Mouse (Mus musculus) Patski (cell line): ENCODE results near the gene Wdr46. TPM values are rescaled to one million over a fixed set of nuclear protein-coding genes. Genes with fewer than 3 reads are reported as not detected.
A peak's percentile ranks its signal among the peaks of the same experiment; 100 is the strongest.
"Not testable (repeated sequence)": the region's sequence is repeated elsewhere in the genome, so short reads cannot be mapped to it uniquely, and the experiment has no call there.

Experiments used
- ATAC-seq: fragments of 100-300 bp; one replicate; pipeline ENCODE4 v1.8.0; 2021
- CTCF ChIA-PET: fragments of 350-600 bp; sonication (Branson Sonifier 250); formaldehyde crosslinking; loops from one replicate; lab custom pipeline; 2022; ENCODE audit warnings: inconsistent platforms; lab: Charles Lee
- POLR2A ChIA-PET: fragments of 350-600 bp; sonication (Branson Sonifier 250); formaldehyde crosslinking; loops from one replicate; lab custom pipeline; 2022; ENCODE audit warnings: antibody characterized with exemption, inconsistent platforms; lab: Charles Lee
- DNase-seq: peaks from one replicate; pipeline ENCODE4 v3.0.0-alpha.2; 2011; ENCODE audit warnings: low read depth, low spot score
- H3K27me3 ChIP-seq: fragments of 371-371 bp; one replicate; pipeline ENCODE4 v1.5.1; 2021
- CTCF ChIP-seq: fragments of 100-300 bp; IDR thresholded peaks from one replicate; pipeline ENCODE4 v1.5.1; 2021
- in situ Hi-C: fragments of 300-500 bp; cut with MboI; formaldehyde crosslinking; loops from 3 replicates; pipeline ENCODE4 v1.11.1; 2018; ENCODE audit warnings: low pct_unique_long_range_greater_than_20kb, mixed read lengths
- polyA plus RNA-seq: library from polyadenylated mRNA; unstranded; gene quantifications from one replicate; pipeline ENCODE4 v1.2.3, GENCODE M21; 2021

The Wdr46 gene
- polyA plus RNA-seq = 35.8 TPM

DNA sequence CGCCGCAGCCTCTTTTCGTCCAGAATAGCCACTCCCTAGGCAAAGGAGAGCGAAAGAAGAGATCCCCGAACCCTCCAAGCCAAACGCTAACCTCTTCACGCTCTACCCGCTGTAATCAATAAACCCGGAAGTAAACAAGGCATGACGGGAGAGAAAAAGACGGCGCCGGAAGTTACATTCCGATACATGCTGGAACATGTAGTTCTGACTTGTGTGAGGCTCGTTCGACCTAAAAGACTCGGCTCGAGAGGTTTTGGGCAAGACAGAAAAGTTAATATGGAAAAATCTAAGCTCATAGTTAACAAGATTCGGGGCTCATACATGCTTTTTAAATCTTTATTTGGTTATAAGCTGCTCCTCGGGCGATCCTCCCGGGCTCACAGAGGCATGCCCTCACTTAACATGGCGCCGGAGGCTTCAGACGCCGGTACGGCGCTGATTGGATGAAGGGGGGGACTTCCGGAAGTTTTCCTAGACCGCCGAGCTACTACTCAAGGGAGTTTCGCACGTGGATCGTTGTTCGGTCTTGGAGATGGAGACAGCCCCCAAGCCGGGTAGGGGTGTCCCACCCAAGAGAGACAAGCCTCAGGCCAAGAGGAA, at the start of gene Wdr46, which contains the start of gene Pfdn6:
Gene Wdr46 (plus strand): TSS at position 455 of the 600 bp plus-strand sequence.
Gene Pfdn6 (minus strand): TSS at position 138 of the 600 bp plus-strand sequence.
- in situ Hi-C loops = no loop called here
- TF ChIP-seq CTCF = no peak
- ATAC-seq = peak; percentile 77
- no peaks in the 10 kb centered on the region for H3K27me3 ChIP-seq
- ChIA-PET CTCF (interaction anchor here (0.9 to 1.8 kb wide), 5 partner anchors 9 to 43 kb away, joined by 3 to 6 read pairs (median 5); partner anchors contain the start of genes B3galt4, Rps18 and Vps52), POLR2A (interaction anchor here (0.6 to 2.6 kb wide), 4 partner anchors 9 to 15 kb away, joined by 3 to 15 read pairs (median 6); partner anchors contain the start of genes B3galt4, Rps18 and Vps52)
- DNase-seq = no peak

DNA sequence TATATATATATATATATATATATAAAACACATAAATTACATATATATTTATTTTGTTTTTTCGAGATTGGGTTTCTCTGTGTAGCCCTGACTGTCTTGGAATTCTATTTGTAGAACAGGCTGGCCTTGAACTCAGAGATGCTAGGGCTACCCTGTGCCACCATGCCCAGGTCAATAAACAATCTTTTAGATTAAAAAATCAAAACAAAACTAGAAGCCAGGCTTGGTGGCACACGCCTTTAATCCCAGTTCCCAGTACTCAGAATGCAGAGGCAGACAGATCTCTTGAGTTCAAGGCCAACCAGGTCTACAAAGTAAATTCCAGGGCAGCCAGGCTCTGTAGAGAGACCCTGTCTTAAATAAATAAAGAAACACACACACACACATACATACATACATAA, 49.1 kb upstream of the Wdr46 start:
- ATAC-seq (no peak), DNase-seq (no peak)
- TF ChIP-seq CTCF = no peak
- no peaks in the 10 kb centered on the region for H3K27me3 ChIP-seq
- CTCF ChIA-PET = interaction anchor here (0.7 to 1.0 kb wide), 4 partner anchors 17 to 81 kb away, joined by 3 to 4 read pairs (median 4); partner anchors contain the start of gene Daxx
- POLR2A ChIA-PET = no interaction called here
- in situ Hi-C loops = no loop called here

DNA sequence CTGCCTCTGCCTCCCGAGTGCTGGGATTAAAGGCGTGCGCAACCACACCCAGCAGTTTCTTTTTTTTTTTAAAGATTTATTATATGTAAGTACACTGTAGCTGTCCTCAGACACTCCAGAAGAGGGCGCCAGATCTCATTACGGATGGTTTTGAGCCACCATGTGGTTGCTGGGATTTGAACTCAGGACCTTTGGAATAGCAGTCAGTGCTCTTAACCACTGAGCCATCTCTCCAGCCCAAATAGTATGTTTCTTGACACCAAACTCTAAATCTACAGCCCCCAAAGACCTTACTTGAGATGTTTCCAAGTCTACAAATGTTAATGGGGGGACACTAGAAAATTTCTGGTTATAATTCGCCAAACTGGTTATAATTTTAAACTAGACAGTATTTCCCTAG, 48.6 kb upstream of the Wdr46 start:
- DNase-seq, in situ Hi-C loops, H3K27me3 ChIP-seq, CTCF ChIA-PET, POLR2A ChIA-PET, ATAC-seq: not testable (repeated sequence)
- TF ChIP-seq CTCF = peak; percentile 61

DNA sequence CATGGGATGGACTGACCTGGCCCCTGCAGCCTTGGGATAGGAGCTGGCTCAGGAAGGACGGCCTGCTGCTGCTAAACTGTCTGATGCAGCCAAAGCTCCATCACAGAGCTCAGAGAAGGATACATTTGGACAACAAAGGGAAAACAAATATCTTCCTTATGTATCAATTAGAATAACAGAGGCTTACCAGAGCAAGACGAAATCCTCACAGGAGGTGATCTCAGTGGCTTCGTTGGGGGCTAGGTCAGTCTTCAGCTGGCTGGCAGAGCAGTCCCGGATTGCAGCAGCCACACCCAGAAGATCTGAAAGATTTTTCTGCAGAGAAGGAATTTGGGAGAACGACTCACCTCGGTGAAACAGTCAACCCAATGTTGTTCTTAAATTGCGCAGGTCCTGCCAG, 48.0 kb upstream of the Wdr46 start:
- in situ Hi-C loops = no loop called here
- POLR2A ChIA-PET = no interaction called here
- no peak for TF ChIP-seq CTCF
- CTCF ChIA-PET = no interaction called here
- no peak for ATAC-seq
- DNase-seq = no peak
- no peaks in the 10 kb centered on the region for H3K27me3 ChIP-seq

DNA sequence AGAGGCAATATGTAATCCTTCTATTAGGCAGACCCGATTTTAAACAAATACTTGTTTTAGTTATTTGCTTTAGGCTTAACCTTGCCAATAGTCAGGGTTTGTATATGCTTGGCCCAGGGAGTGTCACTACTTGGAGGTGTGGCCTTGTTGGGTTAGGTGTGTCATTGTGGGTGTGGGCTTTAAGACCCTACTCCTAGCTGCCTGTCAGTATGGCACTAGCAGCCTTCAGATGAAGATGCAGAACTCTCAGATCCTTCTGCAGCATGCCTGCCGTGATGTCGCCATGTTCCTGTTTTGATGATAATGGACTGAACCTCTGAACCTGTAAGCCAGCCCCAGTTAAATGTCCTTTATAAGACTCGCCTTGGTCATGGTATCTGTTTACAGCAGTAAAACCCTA, 47.4 kb upstream of the Wdr46 start:
- ATAC-seq, POLR2A ChIA-PET, H3K27me3 ChIP-seq, DNase-seq, in situ Hi-C loops, CTCF ChIA-PET: not testable (repeated sequence)

DNA sequence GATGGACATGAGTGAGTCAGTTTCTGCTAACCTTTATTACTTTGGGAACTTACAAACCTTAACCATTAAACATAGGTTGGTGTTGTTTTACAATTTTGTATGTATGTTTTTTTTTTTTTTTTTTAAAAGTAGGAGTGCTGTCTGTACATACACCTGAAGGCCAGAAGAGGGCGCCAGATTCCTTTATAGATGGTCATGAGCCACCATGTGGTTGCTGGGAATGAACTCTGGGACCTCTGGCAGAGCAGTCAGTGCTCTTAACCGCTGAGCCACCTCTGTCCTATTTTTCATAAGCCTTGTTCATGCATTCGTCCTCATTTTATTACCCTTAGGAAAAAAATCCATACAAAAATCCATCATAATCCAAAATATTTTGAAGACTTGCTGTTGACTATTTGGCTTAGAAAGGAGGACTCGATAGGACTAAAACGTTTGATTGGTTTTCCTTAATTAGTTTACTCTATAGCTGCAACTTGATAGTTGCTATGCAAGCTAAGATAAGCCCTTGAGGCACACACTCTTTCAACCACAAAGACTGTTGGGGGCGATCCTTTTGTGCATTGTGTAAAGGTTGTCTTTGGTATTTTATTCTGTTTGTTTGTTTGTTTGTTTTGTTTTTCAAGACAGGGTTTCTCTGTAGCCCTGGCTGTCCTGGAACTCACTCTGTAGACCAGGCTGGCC, 43.2 kb upstream of the Wdr46 start:
- ChIA-PET POLR2A (interaction anchor here (1.0 kb wide), 1 partner anchor 11 kb away, joined by 4 read pairs; no protein-coding TSS in a partner anchor), CTCF (interaction anchor here (0.6 to 5.6 kb wide), 6 partner anchors 11 to 43 kb away, joined by 3 to 38 read pairs (median 4); partner anchors contain the start of genes Daxx, Pfdn6 and Wdr46)
- in situ Hi-C loops = no loop called here
- ATAC-seq (no peak), DNase-seq (no peak)
- H3K27me3 ChIP-seq = no peaks in the 10 kb centered on the region
- peak; percentile 78 for TF ChIP-seq CTCF

DNA sequence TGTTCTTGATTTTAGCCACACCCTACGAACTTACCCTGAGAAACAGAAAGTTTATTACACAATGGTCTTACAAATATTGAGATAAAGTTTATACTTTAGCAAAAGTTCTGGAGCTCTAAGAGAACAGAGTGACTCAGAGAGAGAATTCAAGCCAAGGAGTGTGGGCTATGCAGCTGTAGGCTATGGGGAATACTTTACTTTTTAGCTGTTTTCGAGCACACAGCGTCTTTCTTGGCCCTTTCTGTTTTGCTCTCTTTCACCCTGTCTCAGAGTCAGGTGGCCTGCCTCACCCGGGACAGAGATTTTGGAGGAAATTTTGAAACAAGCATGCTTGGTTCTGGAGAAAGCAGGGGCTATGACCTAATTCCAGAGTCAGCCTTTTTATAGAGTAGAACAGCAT, 42.3 kb upstream of the Wdr46 start:
- ChIA-PET CTCF (interaction anchor here (0.8 to 5.6 kb wide), 5 partner anchors 10 to 42 kb away, joined by 3 to 38 read pairs (median 4); partner anchors contain the start of genes Daxx, Pfdn6 and Wdr46), POLR2A (interaction anchor here (1.0 kb wide), 1 partner anchor 10 kb away, joined by 4 read pairs; no protein-coding TSS in a partner anchor)
- H3K27me3 ChIP-seq, DNase-seq, in situ Hi-C loops, ATAC-seq: not testable (repeated sequence)

DNA sequence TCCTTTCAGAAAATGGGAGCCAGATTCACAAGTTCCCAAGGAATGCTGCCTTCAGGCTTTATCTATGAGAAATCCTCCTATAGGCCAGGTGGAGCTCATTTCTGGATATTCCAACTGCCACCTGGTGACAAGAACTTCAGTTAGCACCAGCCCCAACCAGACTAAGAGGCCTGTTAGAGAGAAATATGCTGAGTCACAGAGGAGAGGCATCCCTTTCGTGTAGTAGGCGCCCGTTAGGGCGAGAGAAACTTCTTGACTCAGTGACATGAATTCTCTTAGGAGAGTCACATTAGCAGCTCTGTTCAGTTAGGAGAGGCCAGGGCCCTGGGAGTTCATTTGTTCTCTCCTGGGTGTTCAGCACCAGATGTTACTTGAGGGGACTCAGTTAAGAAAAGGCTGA, 40.8 kb upstream of the Wdr46 start:
- no peaks in the 10 kb centered on the region for H3K27me3 ChIP-seq
- DNase-seq = no peak
- no peak for ATAC-seq
- CTCF ChIA-PET = no interaction called here
- in situ Hi-C loops = no loop called here
- TF ChIP-seq CTCF = no peak
- POLR2A ChIA-PET = no interaction called here

DNA sequence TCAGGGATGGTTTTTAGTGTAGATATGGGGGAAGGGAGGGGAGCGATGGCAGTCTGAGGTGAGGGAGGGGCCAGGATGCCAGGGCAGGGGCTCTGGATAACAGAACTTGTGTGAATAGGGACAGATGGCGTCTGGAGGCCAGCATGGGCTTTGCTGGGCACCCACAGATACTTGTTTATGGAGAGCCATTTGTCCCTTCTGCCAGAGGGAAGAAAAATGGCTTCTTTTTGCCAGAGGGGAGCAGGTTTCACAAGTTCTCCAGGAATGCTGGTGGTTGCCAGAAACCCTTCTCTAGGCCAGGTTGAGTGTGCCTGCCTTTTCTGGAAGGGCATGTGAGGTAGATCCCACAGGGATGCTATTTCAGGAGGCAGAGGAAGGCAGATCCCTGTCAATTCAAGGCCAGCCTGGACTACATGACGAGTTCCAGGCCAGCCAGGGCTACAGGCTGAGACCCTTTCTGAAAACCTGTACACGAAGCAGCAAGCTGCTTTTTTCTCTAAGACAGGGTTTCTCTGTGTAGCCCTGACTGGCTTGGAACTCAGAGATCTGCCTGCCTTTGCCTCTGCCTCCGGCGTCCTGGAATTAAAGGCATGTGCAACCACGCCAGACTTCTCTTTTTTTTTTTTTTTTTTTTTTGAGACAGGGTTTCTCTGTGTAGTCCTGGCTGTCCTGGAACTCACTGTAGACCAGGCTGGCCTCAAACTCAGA, 40.0 kb upstream of the Wdr46 start:
- DNase-seq (no peak), ATAC-seq (no peak)
- H3K27me3 ChIP-seq = no peaks in the 10 kb centered on the region
- CTCF ChIA-PET = no interaction called here
- in situ Hi-C loops = no loop called here
- POLR2A ChIA-PET = no interaction called here
- no peak for TF ChIP-seq CTCF

DNA sequence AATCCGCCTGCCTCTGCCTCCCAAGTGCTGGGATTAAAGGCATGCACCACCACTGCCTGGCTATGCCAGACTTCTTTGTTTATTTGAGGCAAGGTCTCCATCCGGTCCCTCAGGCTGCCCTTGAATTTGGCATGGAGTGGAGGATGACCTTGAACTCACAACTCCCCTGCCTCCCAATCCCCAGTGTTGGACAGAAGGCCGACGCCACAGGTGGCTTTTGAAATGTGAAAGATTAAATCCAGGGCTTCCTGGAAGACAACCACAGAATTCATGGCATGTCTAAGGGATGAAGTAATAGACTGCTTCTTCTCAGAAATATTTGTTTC, 39.5 kb upstream of the Wdr46 start:
- no peak for TF ChIP-seq CTCF
- ChIA-PET POLR2A (no interaction called here), CTCF (no interaction called here)
- ATAC-seq = no peak
- no peak for DNase-seq
- in situ Hi-C loops = no loop called here
- no peaks in the 10 kb centered on the region for H3K27me3 ChIP-seq
